Mouse (Mus musculus): ENCODE data around the gene Cat.

DNA sequence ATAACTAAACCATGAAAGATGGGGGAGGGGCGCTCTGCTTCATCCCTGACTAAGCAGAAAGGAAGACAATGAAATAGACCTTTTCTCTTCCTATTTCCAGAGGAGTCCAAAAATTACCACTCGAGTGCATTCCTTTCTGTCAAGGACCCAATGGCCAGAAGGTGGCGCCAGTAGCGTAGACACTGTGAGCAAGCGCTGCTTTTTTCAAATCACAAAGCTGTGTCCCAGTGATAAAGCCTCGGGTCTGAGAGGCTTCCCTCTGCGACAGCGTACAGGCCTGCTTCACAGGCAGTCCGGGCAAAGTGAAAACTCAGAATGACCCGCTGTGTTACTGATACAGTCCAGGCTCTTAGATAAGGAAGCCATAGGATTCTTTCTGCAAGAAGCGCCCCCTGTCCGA is 45.2 kb downstream of the Cat start:
- TF ChIP-seq CTCF (IDR thresholded peaks at IDR 0.05; ENCODE audit: low read depth) (peak; percentile 87), EP300 (IDR thresholded peaks at IDR 0.05; ENCODE audit: low read depth) (no peak)
